Mouse (Mus musculus) megakaryocyte, embryonic 14.5 days (primary cell): ENCODE results near the gene Glce. TPM values are rescaled to one million over a fixed set of nuclear protein-coding genes. Genes with fewer than 3 reads are reported as not detected.

Source experiments
- H3K27me3 ChIP-seq: replicated peaks from 2 replicates; pipeline ENCODE3; 2012; ENCODE audit warnings: inconsistent platforms
- H3K36me3 ChIP-seq: replicated peaks from 2 replicates; pipeline ENCODE3; 2012; ENCODE audit warnings: low read length, inconsistent platforms, mixed read lengths
- H3K4me1 ChIP-seq: 2 replicates; pipeline ENCODE4 v1.6.1; 2012; ENCODE audit warnings: inconsistent platforms
- H3K4me3 ChIP-seq: replicated peaks from 2 replicates; pipeline ENCODE3; 2012; ENCODE audit warnings: moderate library complexity, mild to moderate bottlenecking, inconsistent platforms
- H3K9me3 ChIP-seq: 2 replicates; pipeline ENCODE4 v1.6.1; 2012; ENCODE audit warnings: inconsistent platforms
- FLI1 ChIP-seq: IDR thresholded peaks from 2 replicates; pipeline ENCODE4 v1.6.1; 2012; ENCODE audit warnings: low read length, inconsistent platforms, mixed read lengths
- GATA1 ChIP-seq: IDR thresholded peaks from 3 replicates; pipeline ENCODE4 v1.6.1; 2012; ENCODE audit warnings: mixed read lengths, low read length, inconsistent platforms, borderline replicate concordance
- polyA plus RNA-seq: library from polyadenylated mRNA; stranded (reverse); fragments of >175 nt; gene quantifications from 2 replicates; pipeline ENCODE4 v1.2.3, GENCODE M21; 2012; ENCODE audit warnings: low replicate concordance; ENCODE audit not compliant: insufficient read depth

The Glce gene
- polyA plus RNA-seq, 1 experiment, result 0.82 TPM

GRCm38 (mm10) chr9:62018229-62019093 is 104.0 kb downstream of the Glce start:
- TF ChIP-seq FLI1 (no peak), GATA1 (no peak)

DNA sequence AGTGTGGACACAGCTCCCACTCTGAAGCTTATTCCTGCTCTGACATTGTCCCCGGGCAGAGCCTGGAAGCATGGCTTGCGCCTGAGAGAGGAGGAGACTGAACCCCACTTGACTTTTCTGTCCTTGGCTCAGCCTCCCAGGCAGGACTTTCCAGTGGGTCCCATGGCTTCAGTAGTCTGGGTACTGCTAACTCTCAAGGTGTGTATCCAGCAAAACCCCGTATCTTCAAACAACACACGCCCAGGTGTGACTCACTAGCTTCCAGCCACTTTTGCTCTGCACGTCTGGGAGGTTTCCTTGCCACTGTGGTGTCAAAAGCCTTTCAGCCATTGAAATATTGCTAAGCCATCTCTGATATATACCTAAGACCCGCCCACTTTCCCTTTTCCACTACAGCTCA is 105.1 kb downstream of the Glce start:
- TF ChIP-seq GATA1 (no peak), FLI1 (no peak)
- peaks cover 93% of the 10 kb centered on the region for H3K27me3 ChIP-seq
- no peak overlapping the region for H3K4me3 ChIP-seq
- H3K9me3 ChIP-seq, result no peaks in the 10 kb centered on the region
- peaks cover 25% of the 10 kb centered on the region for H3K4me1 ChIP-seq
- H3K36me3 ChIP-seq, result no peaks in the 10 kb centered on the region

More at GRCm38 (mm10) chr9:62018229-62019093, 104.0 kb downstream of the Glce start:
- H3K4me1 ChIP-seq, result peaks cover 25% of the 10 kb centered on the region
- peaks cover 93% of the 10 kb centered on the region for H3K27me3 ChIP-seq
- no peaks in the 10 kb centered on the region for H3K36me3 ChIP-seq
- H3K4me3 ChIP-seq, result no peak overlapping the region
- H3K9me3 ChIP-seq, result no peaks in the 10 kb centered on the region

- no peaks in the 10 kb centered on the region for H3K9me3 ChIP-seq
- no peak for TF ChIP-seq GATA1
- TF ChIP-seq FLI1, result no peak
- H3K4me1 ChIP-seq, result peaks cover 10% of the 10 kb centered on the region
- peaks cover 89% of the 10 kb centered on the region for H3K27me3 ChIP-seq
- H3K4me3 ChIP-seq, result no peak overlapping the region
- no peaks in the 10 kb centered on the region for H3K36me3 ChIP-seq
These were observed 107.0 kb downstream of the Glce start for GRCm38 (mm10) chr9:62015504-62015903.

DNA sequence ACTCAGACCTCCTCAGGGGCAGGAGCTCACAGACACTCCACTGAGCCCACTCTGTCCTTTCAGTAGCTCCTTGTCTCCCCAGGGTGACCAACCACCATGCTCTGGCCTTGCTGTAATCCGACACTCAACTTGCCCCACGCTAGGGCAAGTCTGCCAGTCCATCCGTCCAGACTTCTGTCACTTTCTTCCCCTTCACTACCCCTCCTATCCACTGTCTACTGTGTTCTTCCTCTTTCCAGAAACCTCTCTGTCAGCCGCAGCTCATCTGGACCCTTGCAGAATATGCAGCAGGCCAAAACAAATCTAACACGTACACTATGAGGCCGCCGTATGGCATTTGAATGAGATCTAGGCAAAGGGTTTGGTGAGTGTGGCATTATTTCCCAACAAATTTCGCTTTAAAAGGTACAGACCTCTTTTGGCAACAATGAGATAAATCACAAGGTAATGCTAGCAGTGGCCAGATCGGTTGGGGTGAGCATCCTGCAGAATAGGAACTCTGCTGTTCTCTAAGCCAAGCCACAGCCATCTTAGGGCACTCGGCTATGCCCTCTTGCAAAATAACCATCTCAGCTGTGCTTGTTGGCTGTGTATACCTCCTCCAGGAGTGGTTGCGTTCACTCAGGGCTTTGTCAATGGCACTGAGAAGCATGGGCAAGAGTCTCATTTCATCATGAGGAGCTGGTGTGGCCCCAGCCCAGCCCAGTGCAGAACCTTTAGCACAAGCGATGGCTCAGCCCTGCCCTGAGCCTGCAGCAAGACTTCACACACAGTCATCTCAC is 108.9 kb downstream of the Glce start:
- H3K9me3 ChIP-seq, result no peaks in the 10 kb centered on the region
- peaks cover 88% of the 10 kb centered on the region for H3K27me3 ChIP-seq
- no peaks in the 10 kb centered on the region for H3K4me1 ChIP-seq
- H3K4me3 ChIP-seq, result no peak overlapping the region
- H3K36me3 ChIP-seq, result no peaks in the 10 kb centered on the region
- no peak for TF ChIP-seq GATA1
- TF ChIP-seq FLI1, result no peak

- H3K27me3 ChIP-seq, result peaks cover 76% of the 10 kb centered on the region
- TF ChIP-seq GATA1, result no peak
- no peak for TF ChIP-seq FLI1
- H3K4me3 ChIP-seq, result no peak overlapping the region
- no peaks in the 10 kb centered on the region for H3K4me1 ChIP-seq
- H3K9me3 ChIP-seq, result no peaks in the 10 kb centered on the region
- H3K36me3 ChIP-seq, result no peaks in the 10 kb centered on the region
These were observed 114.1 kb downstream of the Glce start for GRCm38 (mm10) chr9:62008360-62008759.

Other genes starting within 250 kb of the Glce start
- gene Rplp1, start 208.1 kb downstream of the Glce start, polyA plus RNA-seq, result 7,646 and 25,287 TPM in 2 replicates
- gene Kif23, start 175.9 kb downstream of the Glce start, polyA plus RNA-seq, result 6.4 TPM in 1 of 2 replicates, not detected in the other
- gene Paqr5, start 95.8 kb downstream of the Glce start, polyA plus RNA-seq, result 0.06 TPM in 1 of 2 replicates, not detected in the other
- gene Spesp1, start 159.6 kb upstream of the Glce start, polyA plus RNA-seq, result not detected in 2 replicates
- 15.3 and 263 TPM in 2 replicates for gene Anp32a, start 218.6 kb upstream of the Glce start, polyA plus RNA-seq